Mouse (Mus musculus): ENCODE data around the gene Col9a3.
A peak's percentile ranks its signal among the peaks of the same experiment; 100 is the strongest.

The Col9a3 gene

DNA sequence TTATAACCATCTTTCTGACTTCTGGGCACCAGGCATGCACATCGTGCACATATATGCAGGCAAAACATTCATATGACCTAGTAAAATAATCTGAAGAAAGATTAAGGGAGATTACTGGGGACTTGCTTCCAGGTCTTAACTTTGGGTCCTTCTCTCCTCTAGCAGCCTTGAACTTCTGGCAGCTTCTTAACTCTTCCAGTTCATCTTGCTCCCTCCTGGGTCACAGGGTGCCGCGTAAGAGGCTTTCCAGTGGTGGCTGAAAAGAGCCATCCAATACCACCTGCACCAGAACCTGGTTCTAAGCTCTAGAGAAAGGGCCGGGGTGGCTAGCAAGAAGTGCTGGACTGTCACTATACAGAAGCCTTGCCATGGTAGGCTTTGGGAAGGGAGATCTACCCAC is at the start of gene Col9a3:
Col9a3 (plus strand) TSS at position 301 of the 400 bp plus-strand sequence.
- no peak for DNase-seq (ENCODE audit: low read depth)

DNA sequence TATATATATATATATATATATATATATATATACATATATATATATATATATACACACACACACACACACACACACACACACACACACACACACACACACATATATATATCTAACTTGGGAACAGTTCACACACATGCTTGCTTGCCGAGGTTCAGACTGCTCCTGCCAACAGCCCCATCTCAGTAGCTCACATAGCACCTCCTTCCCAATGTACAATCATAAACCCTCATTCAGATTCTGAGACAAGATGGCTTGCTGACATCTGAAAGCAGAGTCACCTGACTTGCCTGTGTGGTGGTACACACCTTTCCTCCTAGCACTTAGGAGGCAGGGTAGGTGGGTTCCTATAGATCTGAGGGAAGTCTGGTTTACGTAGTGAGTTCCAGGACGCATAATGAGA is 45.2 kb upstream of the Col9a3 start:
- no peak for DNase-seq (ENCODE audit: low read depth)

DNA sequence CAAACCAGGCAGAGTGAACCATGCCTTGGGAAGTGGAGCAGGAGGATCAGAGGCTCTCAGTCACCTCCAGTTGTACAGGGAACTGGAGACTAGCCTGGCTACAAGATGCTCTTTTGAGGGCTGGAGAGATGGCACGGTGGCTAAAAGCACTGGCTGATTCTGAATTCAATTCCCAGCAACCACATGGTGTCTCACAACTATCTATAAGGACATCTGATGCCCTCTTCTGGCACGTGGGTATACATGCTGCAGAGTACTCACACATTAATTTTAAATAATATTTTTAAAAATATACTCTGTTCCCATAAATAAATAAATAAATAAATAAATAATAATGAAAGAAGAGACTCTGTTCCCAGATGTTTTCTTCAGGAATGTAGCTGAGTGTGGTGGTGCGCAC is 42.4 kb upstream of the Col9a3 start:
- DNase-seq (ENCODE audit: low read depth): no peak

DNA sequence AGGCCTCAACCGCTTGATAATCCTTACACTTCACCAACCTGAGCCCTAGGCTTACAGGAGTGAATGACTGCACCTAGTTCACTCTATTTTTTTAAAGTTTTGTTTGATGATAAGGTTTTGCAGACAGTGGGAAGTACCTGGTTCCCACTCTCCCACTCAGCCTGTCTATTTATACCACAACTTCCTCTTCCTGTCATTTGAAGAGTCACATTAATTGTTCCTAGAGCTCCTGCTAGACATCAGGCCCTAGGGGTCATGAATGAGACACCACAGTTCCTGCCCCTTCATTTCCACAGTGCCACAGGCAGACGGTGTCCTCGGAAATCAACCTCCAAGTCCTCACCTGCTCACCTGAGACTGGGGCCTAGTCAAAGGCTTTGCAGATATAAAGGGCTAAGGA is 41.1 kb upstream of the Col9a3 start:
- DNase-seq (ENCODE audit: low read depth): no peak

DNA sequence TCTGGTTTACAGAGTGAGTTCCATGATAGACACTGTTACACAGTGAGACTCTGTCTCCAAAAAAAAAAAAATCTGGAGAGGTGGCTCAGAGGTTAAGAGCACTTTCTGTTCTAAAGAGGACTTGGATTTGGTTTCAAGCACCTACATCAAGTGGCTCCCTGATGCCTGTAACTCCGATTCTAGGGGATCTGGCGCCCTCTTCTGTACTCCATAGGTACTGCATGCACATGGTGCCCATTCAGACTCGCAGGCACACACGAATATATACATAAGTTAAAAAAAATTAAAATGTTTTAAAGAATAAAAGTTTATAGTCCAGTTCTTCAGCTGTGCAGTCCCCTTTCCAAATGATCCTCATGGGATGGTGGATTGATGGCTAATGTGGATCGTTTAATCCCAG is 37.3 kb upstream of the Col9a3 start:
- no peak for DNase-seq (ENCODE audit: low read depth)

DNA sequence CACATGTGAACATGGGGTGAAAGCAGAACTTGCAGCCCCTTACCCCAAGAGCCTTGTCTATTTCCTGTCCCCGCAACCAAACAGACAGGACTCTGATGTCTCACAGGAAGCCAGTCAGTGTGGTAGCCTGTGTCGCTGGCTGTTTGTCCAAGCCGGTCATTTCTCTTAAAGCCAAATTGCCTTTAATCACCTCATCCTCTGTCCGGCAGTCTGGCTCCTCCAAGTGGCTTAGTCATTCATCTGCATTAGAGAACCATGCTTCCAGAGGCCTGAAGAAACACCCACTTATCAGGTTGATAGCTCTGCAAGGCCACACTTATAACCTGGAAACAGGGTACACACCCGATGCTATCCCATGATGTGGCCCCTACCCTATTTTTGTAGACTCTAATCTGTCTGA is 35.4 kb upstream of the Col9a3 start:
- no peak for DNase-seq (ENCODE audit: low read depth)

DNA sequence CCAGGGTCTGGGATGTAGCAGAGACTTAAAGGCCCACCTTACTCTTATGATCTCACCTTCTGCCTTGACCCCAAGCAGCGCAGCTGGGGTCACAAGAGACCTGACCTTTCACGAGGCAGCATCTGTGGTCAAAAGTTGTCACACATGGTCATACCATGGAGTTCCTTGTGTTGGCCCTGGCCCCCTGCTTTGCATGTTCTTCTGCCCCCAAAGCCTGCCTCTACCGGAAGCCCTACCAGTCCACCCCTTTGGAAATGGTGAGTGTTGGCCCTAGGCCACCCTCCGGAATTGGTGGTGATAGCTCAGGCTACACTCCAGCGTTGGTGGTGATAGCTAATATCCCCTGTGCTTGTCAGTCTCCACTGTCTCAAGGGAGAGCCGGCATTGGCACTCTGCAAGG is 34.3 kb upstream of the Col9a3 start:
- DNase-seq (ENCODE audit: low read depth): no peak

DNA sequence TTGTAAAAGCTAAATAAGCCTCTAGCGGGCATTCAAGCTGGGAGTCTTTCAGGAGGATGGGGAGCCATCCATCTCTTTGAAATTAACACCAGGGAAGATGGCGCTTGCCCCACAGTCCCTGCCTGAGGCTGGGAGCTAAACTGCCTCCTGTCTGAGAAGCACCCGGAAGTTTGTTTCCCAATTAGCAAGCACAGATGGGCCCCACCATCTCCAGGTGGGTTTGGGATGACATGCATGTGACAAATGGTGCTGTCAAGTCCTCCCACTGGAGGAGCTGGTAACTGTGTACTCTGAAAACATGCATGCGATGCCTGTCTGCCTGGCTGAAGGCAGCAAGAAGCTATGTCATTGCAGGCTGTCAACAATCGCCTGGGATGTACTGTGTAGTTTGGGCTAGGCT is 33.7 kb upstream of the Col9a3 start:
- no peak for DNase-seq (ENCODE audit: low read depth)

DNA sequence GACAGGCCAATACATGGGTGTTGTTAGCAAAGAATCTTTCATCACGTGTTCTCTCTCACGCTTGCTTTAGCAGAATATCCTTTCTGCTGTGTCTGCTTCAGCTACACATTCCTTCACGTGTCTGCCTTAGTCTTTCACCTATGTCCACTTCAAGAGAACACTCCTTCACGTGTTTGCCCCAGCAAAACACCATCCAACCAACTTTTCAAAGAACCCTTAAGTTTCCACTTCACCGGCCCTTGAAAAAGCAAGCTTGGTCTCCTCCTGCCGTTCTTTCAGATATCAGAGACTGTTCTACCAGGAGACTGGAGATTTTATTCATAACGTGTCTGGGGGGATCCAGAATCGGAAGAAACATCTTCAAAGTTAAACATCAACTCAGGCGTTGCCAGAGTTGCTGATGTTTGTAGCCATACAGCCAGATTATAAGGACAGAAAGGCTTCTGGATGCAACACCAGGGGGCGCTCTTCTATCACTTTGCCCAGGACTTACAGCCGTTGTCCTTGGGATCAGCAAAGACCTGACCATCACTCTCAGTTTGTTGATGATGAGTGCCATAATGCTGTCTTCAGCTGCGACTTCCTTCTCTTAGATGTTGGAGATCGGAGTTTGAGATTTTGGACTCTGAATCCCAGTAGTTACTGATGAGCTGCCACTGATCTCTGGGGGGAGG is 31.2 kb upstream of the Col9a3 start:
- no peak for DNase-seq (ENCODE audit: low read depth)

DNA sequence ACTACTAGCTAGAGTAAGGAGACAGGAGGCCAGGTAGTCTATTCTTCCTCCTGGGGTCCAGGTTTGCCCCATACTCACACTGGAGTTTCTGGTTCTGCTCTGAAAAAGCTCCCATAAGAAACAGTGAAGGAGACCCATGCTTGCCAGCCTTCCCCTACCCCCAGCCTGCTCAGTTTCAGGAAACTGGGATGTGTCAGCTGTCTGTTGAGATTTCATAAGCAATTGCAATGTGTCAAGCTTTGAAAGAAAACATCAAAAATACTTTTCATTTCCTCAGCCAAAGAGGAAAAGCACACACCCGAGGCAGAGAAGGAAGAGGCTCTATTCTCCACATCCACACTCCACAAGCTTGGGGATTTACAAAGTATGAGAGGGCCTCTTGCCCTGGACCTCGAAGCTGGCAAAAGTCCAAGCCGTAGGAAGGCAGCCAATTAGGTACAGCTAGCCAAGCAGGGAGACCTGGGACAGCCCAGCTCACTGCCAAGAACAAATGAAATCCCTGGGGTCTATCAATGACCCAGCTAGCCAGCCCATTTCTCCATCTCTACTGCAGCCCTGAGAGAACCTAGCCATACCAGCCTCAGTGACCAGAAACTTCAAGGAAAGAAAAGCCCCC is 28.5 kb upstream of the Col9a3 start:
- no peak for DNase-seq (ENCODE audit: low read depth)

DNA sequence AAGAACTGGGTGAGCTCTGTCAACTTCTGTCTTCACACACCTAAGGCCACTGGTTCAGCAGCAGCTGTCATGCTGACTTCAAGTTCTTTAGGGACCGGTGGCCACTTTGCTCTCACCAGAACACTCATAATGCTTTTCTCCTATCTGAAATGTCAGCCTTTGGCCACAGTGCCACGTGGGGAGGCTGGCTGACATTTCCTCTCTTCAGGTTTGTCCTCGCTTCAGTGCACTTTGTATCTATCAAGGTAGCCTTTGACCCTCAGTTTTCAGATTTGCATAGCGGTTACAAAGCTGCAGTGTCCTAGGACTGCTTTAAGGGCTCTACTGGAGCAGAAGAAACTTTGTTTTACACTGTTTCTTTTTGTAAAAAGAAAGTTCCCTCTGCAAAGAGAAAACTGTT is 21.1 kb upstream of the Col9a3 start:
- no peak for DNase-seq (ENCODE audit: low read depth)

DNA sequence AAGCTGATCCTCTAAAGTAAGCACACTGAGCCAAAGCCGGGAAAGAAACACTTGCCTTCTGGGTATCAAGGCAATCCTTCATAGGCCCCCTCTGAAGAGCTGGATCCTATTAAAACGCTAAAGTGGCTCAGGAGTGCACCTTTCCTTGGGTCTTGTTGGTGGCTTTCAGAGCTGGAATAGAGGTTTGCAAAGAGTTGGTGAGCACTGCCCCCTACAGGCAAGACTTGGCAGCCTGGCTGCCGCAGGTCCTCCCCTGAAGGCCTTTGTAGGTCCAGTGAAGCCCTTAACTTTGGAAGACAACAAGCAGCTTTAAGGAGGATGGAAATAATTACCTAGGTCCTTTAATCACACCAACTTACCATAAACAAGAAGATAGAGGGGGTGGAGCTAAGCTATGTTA is 18.9 kb upstream of the Col9a3 start:
- no peak for DNase-seq (ENCODE audit: low read depth)

DNA sequence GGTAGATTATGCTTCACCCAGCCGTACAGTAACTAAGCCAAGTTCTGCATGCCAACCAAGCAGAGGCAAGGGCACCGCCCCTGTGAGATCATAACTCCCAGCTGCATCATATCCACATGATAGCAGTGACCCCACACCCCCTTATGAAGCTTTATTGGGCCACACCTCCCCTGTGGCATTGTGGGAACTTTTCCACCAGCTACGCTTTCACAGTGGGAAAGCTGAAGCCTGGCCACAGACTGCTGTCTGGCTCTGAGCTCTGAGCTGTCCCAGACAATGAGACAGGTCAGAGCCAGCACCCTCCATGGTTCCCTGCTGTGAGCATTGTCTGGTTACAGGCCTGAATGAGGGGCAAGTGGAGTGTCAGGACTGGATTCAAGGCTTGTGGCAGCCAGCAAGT is 16.6 kb upstream of the Col9a3 start, which contains the start of gene Mrgbp:
Mrgbp (plus strand) TSS at position 303 of the 400 bp plus-strand sequence.
- DNase-seq (ENCODE audit: low read depth): peak; percentile 73

DNA sequence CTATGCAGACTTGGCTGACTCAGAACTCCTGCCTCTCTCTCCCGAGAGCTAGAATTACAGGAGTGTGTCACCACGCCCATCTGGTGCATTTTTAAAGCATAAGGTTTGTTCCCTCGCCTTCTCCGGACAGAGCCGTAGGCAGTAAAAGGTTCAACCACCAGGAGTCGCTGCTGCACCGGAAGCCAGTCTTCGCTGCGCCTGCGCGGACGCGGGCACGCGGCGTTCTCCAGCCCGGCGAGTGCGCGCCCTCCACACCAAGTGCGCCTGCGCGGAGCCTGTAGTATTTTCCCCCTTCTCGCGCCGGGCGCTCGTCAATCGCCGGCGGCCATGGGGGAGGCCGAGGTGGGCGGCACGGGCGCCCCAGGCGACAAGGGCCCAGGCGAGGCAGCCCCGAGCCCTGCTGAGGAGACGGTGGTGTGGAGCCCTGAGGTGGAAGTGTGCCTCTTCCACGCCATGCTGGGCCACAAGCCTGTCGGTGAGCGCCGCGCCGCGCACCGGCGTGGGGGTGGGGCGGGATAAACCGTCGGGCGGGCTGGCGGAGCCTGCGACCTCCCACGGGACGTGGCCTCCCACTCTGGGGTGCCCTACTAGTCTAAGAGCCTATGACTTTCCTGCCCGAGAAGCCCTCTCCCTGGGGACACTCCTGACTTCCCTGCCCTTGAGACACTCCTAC is 15.0 kb upstream of the Col9a3 start:
- DNase-seq (ENCODE audit: low read depth): peak; percentile 93

DNA sequence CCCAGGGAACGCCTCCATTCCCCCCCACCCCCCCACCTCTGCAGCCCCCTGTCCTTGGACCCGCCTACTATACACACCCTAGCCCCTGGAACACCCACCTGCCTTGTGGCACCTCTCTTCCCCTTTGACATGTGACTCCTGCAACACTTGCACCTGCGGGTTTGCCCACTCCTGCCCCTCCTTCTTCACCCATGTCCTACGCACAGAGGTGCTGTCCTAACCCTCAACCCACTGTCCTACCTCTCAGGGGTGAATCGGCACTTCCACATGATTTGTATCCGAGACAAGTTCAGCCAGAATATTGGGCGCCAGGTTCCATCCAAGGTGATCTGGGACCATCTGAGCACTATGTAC is 14.5 kb upstream of the Col9a3 start:
- DNase-seq (ENCODE audit: low read depth): no peak

DNA sequence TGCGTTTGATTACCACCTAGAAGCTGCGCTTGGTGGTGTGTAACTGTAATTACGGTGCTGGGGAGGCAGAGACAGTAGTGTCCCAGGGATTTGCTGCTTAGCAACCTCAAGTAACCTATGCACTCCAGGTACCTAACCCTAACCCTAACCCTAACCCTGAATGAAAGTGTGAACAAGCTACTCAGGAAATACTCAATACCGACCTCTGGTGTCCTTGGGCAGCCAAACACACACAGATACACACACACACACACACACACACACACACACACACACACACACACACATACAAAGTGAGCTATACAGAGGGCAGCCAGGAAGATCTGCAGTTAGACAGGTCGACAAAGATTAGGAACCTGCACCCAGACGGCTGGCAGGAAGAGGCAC is 8.9 kb upstream of the Col9a3 start:
- DNase-seq (ENCODE audit: low read depth): no peak

DNA sequence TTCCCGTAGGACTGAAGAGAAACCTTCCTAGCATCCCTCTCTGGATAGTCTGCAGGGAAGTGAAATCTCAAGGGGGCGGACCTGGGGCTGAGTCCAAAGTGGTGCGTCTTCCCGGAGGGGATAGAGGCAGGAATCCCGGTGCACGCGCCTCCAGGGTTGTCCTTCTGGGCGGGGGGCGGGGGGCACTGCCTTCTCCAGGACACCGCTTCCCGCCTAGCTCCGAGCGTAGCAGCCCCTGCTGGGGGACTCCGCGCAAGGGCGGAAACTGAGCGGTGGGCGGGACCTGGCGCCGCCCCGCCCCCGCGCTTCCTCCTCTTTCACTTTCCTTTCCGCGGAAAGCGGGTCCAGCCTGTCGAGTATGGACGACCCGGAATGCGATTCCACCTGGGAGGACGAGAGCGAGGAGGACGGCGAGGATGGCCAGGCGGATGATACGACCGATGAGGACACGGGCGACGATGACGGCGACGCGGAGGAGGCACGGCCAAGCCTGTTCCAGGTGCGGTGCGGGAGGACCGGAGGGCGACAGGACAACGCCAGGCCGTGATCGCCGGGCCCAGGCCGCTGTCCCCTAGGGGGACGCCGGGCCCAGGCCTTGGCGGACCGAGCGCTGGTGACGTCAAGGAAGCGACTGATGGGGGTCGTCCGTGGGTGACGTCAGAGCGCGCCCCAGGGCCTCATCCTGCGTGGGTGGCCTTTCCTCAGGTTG is 8.3 kb upstream of the Col9a3 start, which contains the start of gene Ogfr:
Ogfr (plus strand) TSS at position 123 of the 709 bp plus-strand sequence.
- DNase-seq (ENCODE audit: low read depth): no peak

DNA sequence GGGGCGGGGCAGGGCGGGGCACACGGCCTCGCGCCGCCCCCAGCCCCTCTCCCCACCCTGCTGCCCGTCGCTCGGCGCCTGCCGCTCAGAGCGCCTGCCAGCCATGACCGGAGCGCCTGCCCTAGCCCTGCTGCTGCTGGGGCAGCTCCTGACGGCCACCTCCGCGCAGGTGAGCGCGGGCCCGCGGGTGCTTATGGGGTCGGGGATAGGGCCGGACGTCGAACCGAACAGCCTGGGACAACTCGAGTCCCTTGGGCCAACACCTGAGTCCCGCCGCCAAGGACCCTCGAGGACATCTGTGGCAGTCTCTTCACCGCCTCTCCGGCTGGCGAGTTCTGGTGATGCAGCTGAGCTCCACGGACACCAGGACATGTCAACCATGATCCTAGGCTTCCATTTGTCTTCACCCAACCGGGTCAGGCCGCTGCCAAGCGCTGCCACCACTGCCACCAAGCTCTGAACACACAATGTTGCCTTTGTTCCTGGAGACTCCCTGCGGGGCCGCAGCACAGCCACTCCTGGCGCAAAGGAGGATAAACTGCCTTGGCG is 641 bp downstream of the Col9a3 start:
- DNase-seq (ENCODE audit: low read depth): no peak

DNA sequence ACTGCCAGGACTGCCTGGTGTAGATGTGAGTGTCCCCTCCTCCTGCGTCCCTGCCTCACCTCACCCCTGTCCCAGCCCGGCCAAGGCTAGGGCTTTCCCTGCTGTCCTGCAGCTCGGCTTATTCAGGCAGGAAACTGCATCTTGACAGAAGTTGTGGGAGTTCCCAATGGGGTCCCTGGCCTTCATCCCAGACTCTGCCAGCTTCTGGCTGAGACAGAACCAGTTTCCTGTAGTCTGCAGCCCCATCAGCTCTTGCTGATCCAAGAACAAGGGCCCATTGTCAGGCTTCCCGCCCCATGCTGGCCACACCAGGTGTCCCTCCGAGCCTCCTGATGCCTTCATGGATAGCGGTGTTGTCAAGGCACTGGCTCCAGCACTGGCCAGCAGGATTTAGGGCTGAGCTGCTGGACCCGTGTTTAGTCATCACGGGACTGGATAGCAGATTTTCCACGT is 3.0 kb downstream of the Col9a3 start:
- DNase-seq (ENCODE audit: low read depth): peak; percentile 76

DNA sequence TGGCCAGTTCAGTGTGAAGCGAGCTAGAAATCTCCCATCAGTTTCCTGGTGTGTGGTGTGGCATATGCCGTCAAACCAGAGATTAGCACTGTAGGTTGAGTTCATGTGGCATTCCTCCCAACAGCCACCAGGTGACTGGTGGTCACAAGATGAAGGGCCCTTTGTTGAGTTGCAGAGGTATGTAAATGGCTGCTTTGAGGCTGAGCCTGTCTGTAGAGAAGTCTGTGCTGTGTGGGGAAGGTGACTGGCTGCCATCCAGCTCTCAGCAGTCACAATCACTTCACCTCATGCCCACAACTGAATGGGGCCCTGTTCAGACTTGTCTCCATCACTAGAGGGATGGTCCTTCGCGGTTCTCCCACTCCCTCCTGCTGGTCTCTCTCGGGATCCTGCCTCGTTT is 7.2 kb downstream of the Col9a3 start:
- DNase-seq (ENCODE audit: low read depth): peak; percentile 60

DNA sequence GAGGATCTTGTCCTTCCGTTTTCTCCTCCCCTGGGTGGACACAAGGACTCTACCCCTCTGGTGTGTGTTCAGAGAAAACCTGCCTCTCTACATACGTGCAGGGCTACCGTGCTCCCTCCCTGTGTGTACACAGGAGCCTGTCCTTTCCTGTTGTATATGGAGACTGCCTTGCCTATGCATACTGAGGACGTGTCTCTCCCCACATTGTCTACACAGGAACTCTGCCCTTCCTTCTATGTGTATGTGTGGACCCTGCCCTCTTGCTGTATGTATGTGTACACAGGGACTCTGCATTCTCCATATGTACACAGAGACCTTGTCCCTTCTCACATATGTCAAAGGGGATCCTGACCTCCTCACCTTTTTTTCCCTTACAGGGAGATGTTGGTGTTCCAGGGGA is 12.7 kb downstream of the Col9a3 start:
- no peak for DNase-seq (ENCODE audit: low read depth)

DNA sequence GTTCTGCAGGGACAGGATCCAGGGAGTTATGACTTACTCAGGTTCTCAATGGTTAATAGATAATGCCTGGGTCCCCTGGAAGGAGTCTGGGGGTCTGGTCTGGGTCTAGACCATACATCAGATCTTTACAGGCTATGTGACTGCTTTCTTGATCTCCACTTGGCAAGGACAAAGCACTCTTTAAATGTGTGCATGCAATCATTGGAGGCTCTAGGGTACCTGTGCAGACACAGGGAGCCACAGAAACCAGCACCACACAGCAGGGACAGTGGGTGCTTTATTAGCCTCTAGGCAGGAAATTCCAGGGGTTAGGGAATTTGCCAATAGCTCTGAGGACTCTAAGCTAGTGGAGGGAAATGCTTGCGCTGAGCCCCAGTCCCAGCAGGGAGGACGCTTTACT is 14.3 kb downstream of the Col9a3 start:
- DNase-seq (ENCODE audit: low read depth): peak; percentile 55

Measured in fibroblast of lung, adult 2 months (primary cell).